Mouse (Mus musculus) frontal cortex, adult (tissue): ENCODE data around the gene Fcrl6.

Source experiments
- ATAC-seq: cut with Nextera tagmentation; 2 replicates; pipeline ENCODE4 v1.9.2; 2017; ENCODE audit warnings: mild to moderate bottlenecking, moderate library complexity, mixed read lengths; ENCODE audit not compliant: low TSS enrichment

Gene Fcrl6

GRCm38 (mm10) chr1:172548501-172548900 is 53.9 kb downstream of the Fcrl6 start:
- no peak for ATAC-seq
